Mouse (Mus musculus): ENCODE measurements around the gene Aspg. TPM values are rescaled to one million over a fixed set of nuclear protein-coding genes. Genes with fewer than 3 reads are reported as not detected.

Gene Aspg
- total RNA-seq, 2 experiments from 2014 or later, result 2.4 to 4.5 TPM

- intact Hi-C loops (cut with DNase I), result loop anchor here (2.0 kb wide), 1 partner anchor 431 kb away; no protein-coding TSS in a partner anchor
- DNase-seq (ENCODE audit: low spot score in 2 of 2), result no peak
Measured at GRCm38 (mm10) chr12:112112235-112112634, 5.8 kb downstream of the Aspg start.

GRCm38 (mm10) chr12:112112686-112113396, 6.4 kb downstream of the Aspg start:
- intact Hi-C loops (cut with DNase I), result loop anchor here (1.0 to 2.0 kb wide), 2 partner anchors 27 to 430 kb away; no protein-coding TSS in a partner anchor
- no peak for DNase-seq (ENCODE audit: low spot score in 2 of 2)

- intact Hi-C loops (cut with DNase I), result loop anchor here (1.0 to 2.0 kb wide), 2 partner anchors 27 to 429 kb away; no protein-coding TSS in a partner anchor
- DNase-seq (ENCODE audit: low spot score in 2 of 2), result peak; percentile 78 to 81
Measured at GRCm38 (mm10) chr12:112113710-112114109, 7.2 kb downstream of the Aspg start.

- DNase-seq (ENCODE audit: low spot score in 2 of 2), result peak in 1 of 2 experiments; percentile 49
- intact Hi-C loops (cut with DNase I), result no loop called here
Measured at GRCm38 (mm10) chr12:112117006-112117405, 10.5 kb downstream of the Aspg start.

GRCm38 (mm10) chr12:112117649-112118048, 11.2 kb downstream of the Aspg start:
- DNase-seq (ENCODE audit: low spot score in 2 of 2), result peak; percentile 75 to 88
- intact Hi-C loops (cut with DNase I), result no loop called here

GRCm38 (mm10) chr12:112121188-112121587, 14.7 kb downstream of the Aspg start:
- DNase-seq (ENCODE audit: low spot score in 2 of 2), result no peak
- intact Hi-C loops (cut with DNase I), result no loop called here

GRCm38 (mm10) chr12:112125903-112126302, 19.4 kb downstream of the Aspg start:
- intact Hi-C loops (cut with DNase I), result no loop called here
- DNase-seq (ENCODE audit: low spot score in 2 of 2), result no peak

GRCm38 (mm10) chr12:112126931-112127635, 20.6 kb downstream of the Aspg start:
- intact Hi-C loops (cut with DNase I), result no loop called here
- DNase-seq (ENCODE audit: low spot score in 2 of 2), result no peak

GRCm38 (mm10) chr12:112128526-112128925, 22.0 kb downstream of the Aspg start:
- intact Hi-C loops (cut with DNase I), result no loop called here
- no peak for DNase-seq (ENCODE audit: low spot score in 2 of 2)

GRCm38 (mm10) chr12:112129300-112129856, 22.9 kb downstream of the Aspg start:
- DNase-seq (ENCODE audit: low spot score in 2 of 2), result no peak

GRCm38 (mm10) chr12:112130161-112130860, 23.8 kb downstream of the Aspg start:
- peak in 1 of 2 experiments; percentile 12 for DNase-seq (ENCODE audit: low spot score in 2 of 2)

More at GRCm38 (mm10) chr12:112129300-112129856, 22.9 kb downstream of the Aspg start:
- intact Hi-C loops (cut with DNase I), result no loop called here

GRCm38 (mm10) chr12:112130957-112131356, 24.5 kb downstream of the Aspg start:
- intact Hi-C loops (cut with DNase I), result no loop called here
- DNase-seq (ENCODE audit: low spot score in 2 of 2), result no peak

More at GRCm38 (mm10) chr12:112130161-112130860, 23.8 kb downstream of the Aspg start:
- intact Hi-C loops (cut with DNase I), result no loop called here

- intact Hi-C loops (cut with DNase I), result loop anchor here (1.0 kb wide), 1 partner anchor 27 kb away; no protein-coding TSS in a partner anchor
- peak in 1 of 2 experiments; percentile 40 for DNase-seq (ENCODE audit: low spot score in 2 of 2)
Measured at GRCm38 (mm10) chr12:112140231-112140630, 33.8 kb downstream of the Aspg start.

- intact Hi-C loops (cut with DNase I), result loop anchor here (1.0 kb wide), 1 partner anchor 27 kb away; no protein-coding TSS in a partner anchor
- DNase-seq (ENCODE audit: low spot score in 2 of 2), result no peak
Measured at GRCm38 (mm10) chr12:112140745-112141144, 34.3 kb downstream of the Aspg start.

GRCm38 (mm10) chr12:112141300-112141699, 34.8 kb downstream of the Aspg start:
- intact Hi-C loops (cut with DNase I), result no loop called here
- DNase-seq (ENCODE audit: low spot score in 2 of 2), result no peak

GRCm38 (mm10) chr12:112143116-112143832, 36.8 kb downstream of the Aspg start:
- DNase-seq (ENCODE audit: low spot score in 2 of 2), result peak in 1 of 2 experiments; percentile 19
- intact Hi-C loops (cut with DNase I), result loop anchor here (1.0 kb wide), 1 partner anchor 400 kb away; no protein-coding TSS in a partner anchor

- intact Hi-C loops (cut with DNase I), result loop anchor here (1.0 kb wide), 1 partner anchor 399 kb away; no protein-coding TSS in a partner anchor
- peak in 1 of 2 experiments; percentile 40 for DNase-seq (ENCODE audit: low spot score in 2 of 2)
Measured at GRCm38 (mm10) chr12:112143833-112144201, 37.3 kb downstream of the Aspg start.

- intact Hi-C loops (cut with DNase I), result loop anchor here (1.0 to 5.0 kb wide), 2 partner anchors 183 to 329 kb away; no protein-coding TSS in a partner anchor
- DNase-seq (ENCODE audit: low spot score in 2 of 2), result no peak
Measured at GRCm38 (mm10) chr12:112144377-112145115, 38.1 kb downstream of the Aspg start.
